Mouse (Mus musculus): Measurements from ENCODE around the gene Arhgap42.
A peak's percentile ranks its signal among the peaks of the same experiment; 100 is the strongest.

Gene Arhgap42

GRCm38 (mm10) chr9:9037017-9037671 lies 201.8 kb downstream of the Arhgap42 start:
- peak; percentile 13 for DNase-seq (ENCODE audit: low read depth, low spot score)

GRCm38 (mm10) chr9:9027904-9028303 lies 211.0 kb downstream of the Arhgap42 start:
- DNase-seq (ENCODE audit: low read depth, low spot score) = no peak

- no peak for DNase-seq (ENCODE audit: low read depth, low spot score)
These were observed 211.5 kb downstream of the Arhgap42 start for GRCm38 (mm10) chr9:9027445-9027844.

GRCm38 (mm10) chr9:9015108-9015507 lies 223.8 kb downstream of the Arhgap42 start:
- DNase-seq (ENCODE audit: low read depth, low spot score) = no peak

- peak; percentile 12 for DNase-seq (ENCODE audit: low read depth, low spot score)
These were observed 237.7 kb downstream of the Arhgap42 start for GRCm38 (mm10) chr9:9001170-9001569.

GRCm38 (mm10) chr9:8996494-8996893 lies 242.4 kb downstream of the Arhgap42 start:
- no peak for DNase-seq (ENCODE audit: low read depth, low spot score)

GRCm38 (mm10) chr9:8982315-8982714 lies 256.6 kb downstream of the Arhgap42 start:
- no peak for DNase-seq (ENCODE audit: low read depth, low spot score)

- DNase-seq (ENCODE audit: low read depth, low spot score) = peak; percentile 21
These were observed 261.1 kb downstream of the Arhgap42 start for GRCm38 (mm10) chr9:8977775-8978174.

- no peak for DNase-seq (ENCODE audit: low read depth, low spot score)
These were observed 267.4 kb downstream of the Arhgap42 start, which contains the start of gene Gm16485 for GRCm38 (mm10) chr9:8971491-8971890. Gm16485 (plus strand) TSS chr9:8971791.

- DNase-seq (ENCODE audit: low read depth, low spot score) = no peak
These were observed 268.7 kb downstream of the Arhgap42 start for GRCm38 (mm10) chr9:8970240-8970639.

- peak; percentile 15 for DNase-seq (ENCODE audit: low read depth, low spot score)
These were observed 274.3 kb downstream of the Arhgap42 start for GRCm38 (mm10) chr9:8964512-8965133.

- no peak for DNase-seq (ENCODE audit: low read depth, low spot score)
These were observed 285.6 kb downstream of the Arhgap42 start for GRCm38 (mm10) chr9:8953306-8953705.
